Mouse (Mus musculus) liver, adult 2 months (tissue): ENCODE data around the gene Klf13.

Source experiments
- CTCF ChIP-seq: fragments of 200-500 bp; IDR thresholded peaks from 2 replicates; pipeline ENCODE4 v1.5.1; 2011; ENCODE audit warnings: low read depth, low read length, control low read depth
- POLR2A ChIP-seq: fragments of 200-500 bp; IDR thresholded peaks from 2 replicates; pipeline ENCODE4 v1.6.1; 2011; ENCODE audit warnings: low read length, control low read depth; ENCODE audit not compliant: insufficient read depth; ENCODE audit errors: extremely low read depth

DNA sequence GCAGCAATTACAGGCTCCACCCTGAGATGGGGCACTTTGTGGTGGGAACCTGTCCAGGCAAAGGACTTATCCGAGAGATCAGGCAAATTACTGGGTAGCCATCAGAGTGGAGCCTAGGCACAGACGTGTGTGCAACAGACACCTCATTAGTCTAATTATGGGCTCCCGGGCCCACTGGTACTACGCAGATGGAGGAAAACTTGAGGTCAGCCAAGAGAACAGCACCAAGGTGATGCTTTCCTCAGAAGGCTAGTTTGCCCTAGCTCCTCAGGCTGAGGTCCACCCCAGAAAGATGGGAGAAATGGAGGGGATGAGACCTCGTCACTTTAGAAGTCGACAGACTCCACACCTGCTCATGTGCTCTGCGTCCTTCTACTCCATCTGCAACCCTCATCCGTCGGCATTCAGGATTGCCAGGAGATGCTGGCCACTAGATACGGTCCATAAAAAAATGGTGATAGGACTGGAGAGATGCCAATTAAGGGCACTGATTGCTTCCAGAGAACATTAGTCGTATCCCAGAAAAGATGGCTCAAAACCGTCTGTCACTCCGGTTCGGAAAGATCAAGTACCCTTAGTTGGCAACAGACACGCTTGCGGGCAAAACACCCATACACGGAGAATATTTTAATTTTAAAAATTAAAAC is 80.8 kb downstream of the Klf13 start:
- no peak for TF ChIP-seq POLR2A
- no peak for TF ChIP-seq CTCF
